Mouse (Mus musculus) myocyte (in vitro differentiated cells): Measurements from ENCODE around the gene Sdr42e1. TPM values are rescaled to one million over a fixed set of nuclear protein-coding genes. Genes with fewer than 3 reads are reported as not detected.

Experiments
- H3K27me3 ChIP-seq: one replicate; pipeline ENCODE4 v1.6.1; 2011; ENCODE audit not compliant: control insufficient read depth, insufficient read depth, insufficient read length
- H3K36me3 ChIP-seq: one replicate; pipeline ENCODE4 v1.6.1; 2011; ENCODE audit not compliant: control insufficient read depth, insufficient read depth
- H3K4me2 ChIP-seq: one replicate; pipeline ENCODE4 v1.6.1; 2011; ENCODE audit warnings: low read depth, control low read depth
- H3K4me3 ChIP-seq: one replicate; pipeline ENCODE4 v1.5.1; 2011; ENCODE audit warnings: mild to moderate bottlenecking, control low read depth, moderate library complexity
- H3K79me2 ChIP-seq: one replicate; pipeline ENCODE4 v1.6.1; 2011; ENCODE audit not compliant: control insufficient read depth, insufficient read depth
- H3ac ChIP-seq: one replicate; pipeline ENCODE4 v1.6.1; 2011; ENCODE audit not compliant: control insufficient read depth, insufficient read length
- CEBPB ChIP-seq: IDR thresholded peaks from 2 replicates; pipeline ENCODE4 v1.6.1; 2011; ENCODE audit warnings: mild to moderate bottlenecking, moderate library complexity; ENCODE audit not compliant: poor library complexity, insufficient read depth, severe bottlenecking
- E2F4 ChIP-seq: IDR thresholded peaks from one replicate; pipeline ENCODE4 v1.6.1; 2011; ENCODE audit warnings: mild to moderate bottlenecking, control low read depth, moderate library complexity; ENCODE audit not compliant: insufficient read depth
- MAX ChIP-seq: IDR thresholded peaks from one replicate; pipeline ENCODE4 v1.6.1; 2011; ENCODE audit warnings: low read depth, mild to moderate bottlenecking, control low read depth
- MYOD1 ChIP-seq, 3 experiments: IDR thresholded peaks; one replicate each; pipeline ENCODE4 v1.6.1; 2011; ENCODE audit warnings: control low read depth in 2 of 3, low read depth in 2 of 3, mild to moderate bottlenecking in 2 of 3, moderate library complexity in 1 of 3; ENCODE audit not compliant: insufficient read length in 2 of 3, control insufficient read depth in 1 of 3
- MYOG ChIP-seq, 3 experiments: IDR thresholded peaks; one replicate each; pipeline ENCODE4 v1.6.1; 2011; ENCODE audit warnings: control low read depth in 2 of 3, low read depth in 2 of 3, mild to moderate bottlenecking in 2 of 3; ENCODE audit not compliant: insufficient read length in 2 of 3, control insufficient read depth in 1 of 3, insufficient read depth in 1 of 3
- POLR2A ChIP-seq: IDR thresholded peaks from one replicate; pipeline ENCODE4 v1.6.1; 2011; ENCODE audit warnings: low read depth, mild to moderate bottlenecking, control low read depth, moderate library complexity; ENCODE audit not compliant: insufficient read length
- POLR2AphosphoS2 ChIP-seq: IDR thresholded peaks from one replicate; pipeline ENCODE4 v1.6.1; 2011; ENCODE audit warnings: low read depth, control low read depth; ENCODE audit not compliant: insufficient read length
- REST ChIP-seq: IDR thresholded peaks from one replicate; pipeline ENCODE4 v1.6.1; 2011; ENCODE audit warnings: mild to moderate bottlenecking, control low read depth, moderate library complexity; ENCODE audit not compliant: insufficient read depth, insufficient read length
- SRF ChIP-seq: IDR thresholded peaks from one replicate; pipeline ENCODE4 v1.6.1; 2011; ENCODE audit warnings: low read depth; ENCODE audit not compliant: control insufficient read depth, insufficient read length
- TCF12 ChIP-seq: IDR thresholded peaks from one replicate; pipeline ENCODE4 v1.6.1; 2011; ENCODE audit warnings: mild to moderate bottlenecking, control low read depth; ENCODE audit not compliant: poor library complexity, insufficient read depth, severe bottlenecking
- TCF3 ChIP-seq: IDR thresholded peaks from one replicate; pipeline ENCODE4 v1.6.1; 2011; ENCODE audit warnings: low read depth, control low read depth; ENCODE audit not compliant: insufficient read length
- USF1 ChIP-seq: IDR thresholded peaks from one replicate; pipeline ENCODE4 v1.6.1; 2011; ENCODE audit warnings: low read depth, mild to moderate bottlenecking, control low read depth, moderate library complexity
- polyA plus RNA-seq: library from polyadenylated mRNA; unstranded; fragments of >200 nt; fragmentation: generic; extraction: Trizol; gene quantifications from one replicate; pipeline ENCODE4 v1.2.1, GENCODE M21; 2012; ENCODE audit warnings: missing spikeins

Gene Sdr42e1
- polyA plus RNA-seq, 1 experiment: 0.10 TPM

- no peaks in the 10 kb centered on the region for H3K36me3 ChIP-seq
- H3ac ChIP-seq: no peak overlapping the region
- no peak overlapping the region for H3K4me3 ChIP-seq
- no peaks in the 10 kb centered on the region for H3K79me2 ChIP-seq
- H3K4me2 ChIP-seq: no peak overlapping the region
- no peaks in the 10 kb centered on the region for H3K27me3 ChIP-seq
- TF ChIP-seq SRF (no peak), POLR2AphosphoS2 (no peak), MYOD1 (IDR thresholded peaks at IDR 0.05; ENCODE audit: control insufficient read depth in 1 of 3, insufficient read length in 2 of 3, low read depth in 2 of 3) (no peak), CEBPB (no peak), TCF3 (no peak), POLR2A (no peak), MAX (no peak), TCF12 (no peak), USF1 (no peak), E2F4 (no peak), MYOG (IDR thresholded peaks at IDR 0.05; ENCODE audit: control insufficient read depth in 1 of 3, insufficient read depth in 1 of 3, insufficient read length in 2 of 3, low read depth in 2 of 3) (no peak), REST (no peak)
Observed at GRCm38 (mm10) chr8:117658990-117659389, 14.5 kb downstream of the Sdr42e1 start.

- H3K79me2 ChIP-seq: no peaks in the 10 kb centered on the region
- no peak overlapping the region for H3K4me2 ChIP-seq
- H3ac ChIP-seq: no peak overlapping the region
- no peaks in the 10 kb centered on the region for H3K36me3 ChIP-seq
- H3K27me3 ChIP-seq: no peaks in the 10 kb centered on the region
- H3K4me3 ChIP-seq: no peak overlapping the region
- TF ChIP-seq MYOD1 (IDR thresholded peaks at IDR 0.05; ENCODE audit: control insufficient read depth in 1 of 3, insufficient read length in 2 of 3, low read depth in 2 of 3) (no peak), POLR2AphosphoS2 (no peak), POLR2A (no peak), USF1 (no peak), REST (no peak), TCF3 (no peak), SRF (no peak), TCF12 (no peak), E2F4 (no peak), MAX (no peak), CEBPB (no peak), MYOG (IDR thresholded peaks at IDR 0.05; ENCODE audit: control insufficient read depth in 1 of 3, insufficient read depth in 1 of 3, insufficient read length in 2 of 3, low read depth in 2 of 3) (no peak)
Observed at GRCm38 (mm10) chr8:117652318-117652717, 21.2 kb downstream of the Sdr42e1 start.

- no peaks in the 10 kb centered on the region for H3K36me3 ChIP-seq
- H3K4me2 ChIP-seq: no peak overlapping the region
- no peaks in the 10 kb centered on the region for H3K27me3 ChIP-seq
- H3ac ChIP-seq: no peak overlapping the region
- no peaks in the 10 kb centered on the region for H3K79me2 ChIP-seq
- H3K4me3 ChIP-seq: no peak overlapping the region
- TF ChIP-seq REST (no peak), TCF3 (no peak), USF1 (no peak), MAX (no peak), MYOG (IDR thresholded peaks at IDR 0.05; ENCODE audit: control insufficient read depth in 1 of 3, insufficient read depth in 1 of 3, insufficient read length in 2 of 3, low read depth in 2 of 3) (no peak), TCF12 (no peak), POLR2A (no peak), POLR2AphosphoS2 (no peak), E2F4 (no peak), SRF (no peak), MYOD1 (IDR thresholded peaks at IDR 0.05; ENCODE audit: control insufficient read depth in 1 of 3, insufficient read length in 2 of 3, low read depth in 2 of 3) (no peak), CEBPB (no peak)
Observed at GRCm38 (mm10) chr8:117646440-117646839, 27.0 kb downstream of the Sdr42e1 start.

GRCm38 (mm10) chr8:117646020-117646419 lies 27.5 kb downstream of the Sdr42e1 start:
- Histone ChIP-seq H3ac (no peak overlapping the region), H3K36me3 (no peaks in the 10 kb centered on the region), H3K4me2 (no peak overlapping the region), H3K4me3 (no peak overlapping the region), H3K79me2 (no peaks in the 10 kb centered on the region), H3K27me3 (no peaks in the 10 kb centered on the region)
- no peak for TF ChIP-seq POLR2A
- TF ChIP-seq E2F4: no peak
- TF ChIP-seq SRF: no peak
- TF ChIP-seq MYOG (IDR thresholded peaks at IDR 0.05; ENCODE audit: control insufficient read depth in 1 of 3, insufficient read depth in 1 of 3, insufficient read length in 2 of 3, low read depth in 2 of 3): no peak
- TF ChIP-seq MAX: no peak
- TF ChIP-seq POLR2AphosphoS2: no peak
- no peak for TF ChIP-seq TCF12
- TF ChIP-seq CEBPB: no peak
- no peak for TF ChIP-seq REST
- TF ChIP-seq MYOD1 (IDR thresholded peaks at IDR 0.05; ENCODE audit: control insufficient read depth in 1 of 3, insufficient read length in 2 of 3, low read depth in 2 of 3): no peak
- no peak for TF ChIP-seq USF1
- TF ChIP-seq TCF3: no peak
